Mouse (Mus musculus) gastrocnemius, adult 8-10 months (tissue): ENCODE measurements around the gene Gm45716. TPM values are rescaled to one million over a fixed set of nuclear protein-coding genes. Genes with fewer than 3 reads are reported as not detected.

Experiments
- DNase-seq, 2 experiments: peaks; one replicate each; pipeline ENCODE4 v3.0.0; 2022; ENCODE audit warnings: low spot score in 2 of 2
- total RNA-seq, 4 experiments: library from RNA; stranded (reverse); gene quantifications; 2 replicates each; pipeline ENCODE4 v1.2.4; 2022

Gm45716 gene
- total RNA-seq: 1 to 10 TPM; 1.7 to 3.3 (median 2.4) TPM

DNA sequence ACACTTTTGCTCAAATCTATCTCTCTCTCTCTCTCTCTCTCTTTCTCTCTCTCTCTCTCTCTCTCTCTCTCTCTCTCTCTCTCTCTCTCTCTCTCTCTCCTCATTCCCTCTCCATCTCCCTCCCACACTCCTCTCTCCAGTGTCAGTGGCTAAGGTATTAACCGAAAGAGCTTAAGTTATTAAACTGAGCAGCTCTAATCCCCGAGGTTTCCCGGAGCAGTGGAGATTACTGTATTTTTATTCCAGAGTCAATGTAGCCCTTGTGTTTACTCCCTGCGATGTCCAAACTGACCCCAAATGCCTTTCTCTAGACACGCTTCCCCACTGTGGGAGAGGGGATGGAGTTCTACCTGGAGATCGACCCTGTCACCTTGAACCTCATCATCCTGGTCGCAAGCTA, at the start of gene Gm45716:
TSS of gene Gm45716 (plus strand) at position 243 of the 400 bp plus-strand sequence.
- no peak for DNase-seq

- DNase-seq: peak; percentile 86 to 89
Observed at GRCm38 (mm10) chr11:90142393-90142792, 45.1 kb upstream of the Gm45716 start.

DNA sequence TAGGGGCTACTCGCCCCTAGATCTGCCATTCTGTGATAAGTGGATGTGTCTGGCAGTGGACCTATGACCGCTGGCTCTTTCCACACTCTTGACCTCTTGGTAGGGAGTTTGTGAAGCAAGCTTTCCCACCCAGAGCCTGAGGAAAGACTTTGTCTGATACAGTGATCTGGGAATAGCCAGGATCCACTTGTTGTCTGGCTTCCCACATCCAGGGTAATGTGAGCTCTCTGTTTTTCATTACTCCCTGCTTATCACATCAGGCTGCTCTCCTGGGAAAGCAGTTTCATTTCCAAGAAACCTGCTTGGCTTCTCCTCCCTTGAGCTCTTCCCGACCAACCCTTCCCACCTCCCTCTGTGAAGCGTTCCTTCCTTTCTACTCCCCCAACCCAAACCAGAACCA, 44.5 kb upstream of the Gm45716 start:
- DNase-seq: no peak

GRCm38 (mm10) chr11:90146086-90146860, 41.2 kb upstream of the Gm45716 start:
- peak in 1 of 2 experiments; percentile 34 for DNase-seq

DNA sequence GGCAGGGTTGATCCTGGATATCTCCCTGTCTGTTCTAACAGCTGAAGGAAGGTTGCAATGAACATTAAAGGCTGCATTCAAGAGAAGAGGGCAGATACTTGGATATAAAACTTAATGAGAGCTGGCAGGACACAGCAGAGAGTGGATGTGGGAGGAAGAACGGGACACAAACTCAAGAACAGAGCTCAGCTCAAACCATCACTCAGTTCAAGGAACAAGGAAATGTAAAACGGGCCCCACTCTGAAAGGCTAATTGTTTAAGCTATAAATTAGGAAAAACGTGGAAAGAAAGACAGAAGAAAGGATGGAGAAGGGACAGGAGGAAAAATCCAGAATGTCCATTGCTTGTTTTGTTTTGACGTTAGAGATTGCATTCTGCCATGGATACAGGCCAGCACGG, 32.4 kb upstream of the Gm45716 start:
- DNase-seq: no peak

GRCm38 (mm10) chr11:90155466-90155865, 32.0 kb upstream of the Gm45716 start:
- DNase-seq: no peak

GRCm38 (mm10) chr11:90167771-90168170, 19.7 kb upstream of the Gm45716 start:
- DNase-seq: no peak

DNA sequence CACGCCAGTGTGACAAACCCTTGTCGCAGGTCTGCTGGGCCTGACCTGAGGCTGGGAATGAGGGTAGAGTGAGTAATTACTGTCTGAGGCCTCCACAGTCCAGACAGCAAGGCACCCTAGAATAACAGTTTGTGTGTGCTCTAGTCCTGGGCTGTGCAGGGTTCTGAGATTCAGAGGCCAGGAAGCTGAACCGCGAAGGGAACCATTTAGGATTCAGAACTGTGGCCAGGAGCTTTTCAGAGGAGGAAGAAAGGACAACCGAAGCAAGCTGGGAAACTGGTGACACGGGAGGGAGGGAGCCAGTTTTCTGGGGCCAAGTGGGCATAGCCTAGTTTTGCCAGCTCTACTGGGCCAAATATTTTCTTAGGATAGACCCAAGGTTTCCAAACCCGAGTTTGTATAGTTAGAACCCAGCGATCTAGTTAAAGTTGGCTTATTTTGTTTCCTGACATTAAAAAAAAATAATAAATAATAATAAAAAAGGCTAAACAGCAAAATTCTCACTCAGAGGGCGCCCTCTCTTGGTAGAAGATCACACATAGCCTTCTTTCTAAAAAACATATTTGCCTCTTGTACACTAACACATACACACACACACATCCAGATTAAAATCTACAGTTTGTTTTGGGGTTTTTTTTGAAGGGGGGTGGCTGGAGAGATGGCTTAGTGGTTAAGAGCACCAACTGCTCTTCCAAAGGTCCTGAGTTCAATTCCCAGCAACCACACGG, 19.0 kb upstream of the Gm45716 start:
- no peak for DNase-seq

GRCm38 (mm10) chr11:90169200-90170013, 18.1 kb upstream of the Gm45716 start:
- DNase-seq: no peak

DNA sequence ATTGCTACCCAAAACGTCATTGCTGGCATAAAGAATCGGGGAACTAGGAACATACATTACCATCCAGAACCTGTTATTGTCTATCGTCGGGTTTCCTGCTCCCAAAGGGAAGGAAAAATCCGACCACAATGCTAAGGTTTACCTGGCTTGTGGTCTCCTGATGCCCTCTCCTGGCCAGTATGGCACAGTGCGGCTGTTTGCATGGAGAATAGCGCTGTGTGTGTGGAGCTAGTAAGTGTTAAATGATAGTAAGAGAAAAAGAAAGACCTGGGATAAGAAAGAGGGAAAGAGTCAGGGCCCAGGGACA, 17.5 kb upstream of the Gm45716 start:
- peak in 1 of 2 experiments; percentile 17 for DNase-seq

- DNase-seq: no peak
Observed at GRCm38 (mm10) chr11:90172331-90172730, 15.2 kb upstream of the Gm45716 start.

DNA sequence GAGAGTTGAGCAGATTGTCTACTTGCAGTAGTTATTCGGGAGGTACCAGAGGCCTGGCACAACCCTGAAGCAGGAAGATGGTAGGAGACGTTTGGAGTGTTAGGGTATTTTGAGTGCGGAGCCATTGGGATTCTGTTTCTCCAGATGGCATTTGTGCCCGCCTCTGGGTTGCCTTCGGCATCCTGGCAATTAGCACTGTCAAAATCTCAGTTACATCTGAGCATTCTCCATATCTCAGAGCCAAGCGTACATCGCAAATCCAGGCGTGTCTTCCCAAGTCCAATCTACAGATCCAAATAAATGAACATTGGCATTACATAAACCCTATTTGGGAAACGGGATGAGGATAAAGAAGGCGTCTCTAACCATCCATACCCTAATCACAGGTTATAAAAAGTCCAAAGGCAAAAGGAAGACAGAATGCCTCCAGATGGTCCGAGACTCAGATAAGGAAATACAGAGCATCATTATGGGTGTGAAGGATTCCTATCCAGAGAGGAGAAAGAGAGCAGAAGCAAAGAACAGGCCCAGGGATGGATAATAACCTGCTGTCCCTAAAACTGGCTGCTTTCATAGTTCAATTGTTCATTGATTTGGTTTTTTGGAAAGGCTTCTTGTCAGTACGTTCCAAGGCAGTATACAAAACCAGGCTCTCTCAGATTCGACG, 11.7 kb upstream of the Gm45716 start:
- no peak for DNase-seq

DNA sequence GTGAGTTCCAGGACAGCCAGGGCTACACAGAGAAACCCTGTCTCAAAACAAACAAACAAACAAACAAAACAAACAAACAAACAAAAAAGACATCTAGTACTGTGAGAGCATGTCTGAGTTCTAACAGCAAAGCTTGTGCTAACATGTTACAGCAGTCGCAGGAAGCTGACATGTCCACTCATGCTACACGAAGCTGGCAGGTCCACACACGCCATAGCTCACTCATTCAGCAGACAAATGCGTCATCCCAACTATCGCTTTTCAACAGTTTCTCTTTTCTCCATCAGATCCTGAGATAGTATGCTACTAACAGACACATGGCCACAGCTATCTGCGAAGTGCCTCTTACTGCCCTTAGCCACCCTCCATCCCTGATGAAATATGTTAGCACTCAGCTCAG, 10.1 kb upstream of the Gm45716 start:
- DNase-seq: no peak

DNA sequence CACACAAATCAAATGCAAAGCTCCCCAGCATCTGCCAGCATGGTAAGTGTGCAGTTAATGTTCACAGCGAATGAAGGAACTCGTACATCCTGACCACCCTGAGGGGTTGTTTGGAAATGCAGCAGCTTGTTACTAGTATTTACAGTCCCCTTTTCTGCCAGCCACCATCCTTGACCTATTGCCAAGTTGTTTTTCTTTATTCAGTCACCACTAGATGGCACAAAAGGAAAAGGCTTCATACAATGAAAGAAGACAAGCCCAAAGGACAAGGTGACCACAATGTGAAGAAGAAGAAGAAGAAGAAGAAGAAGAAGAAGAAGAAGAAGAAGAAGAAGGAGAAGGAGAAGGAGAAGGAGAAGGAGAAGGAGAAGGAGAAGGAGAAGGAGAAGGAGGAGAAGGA, 4.1 kb upstream of the Gm45716 start:
- DNase-seq: no peak

DNA sequence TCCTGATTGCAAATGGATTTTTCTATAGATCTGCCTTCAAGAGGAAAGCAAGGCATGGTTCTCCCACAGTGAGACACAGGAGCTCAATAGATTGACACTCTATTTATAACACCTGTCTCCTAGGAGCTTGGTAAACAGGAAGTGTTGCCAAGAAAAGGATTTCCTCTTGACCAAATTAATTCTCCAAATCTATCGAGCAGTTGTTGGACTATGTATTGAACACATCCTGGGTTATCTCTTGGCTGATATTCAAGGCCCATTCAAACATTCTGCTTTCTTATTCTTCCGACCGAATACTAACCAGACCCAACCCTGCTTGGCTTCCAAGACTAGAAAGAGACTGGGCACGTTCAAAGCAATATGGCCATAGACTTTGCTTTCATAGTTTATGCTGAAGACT, 2.7 kb upstream of the Gm45716 start:
- DNase-seq: no peak

DNA sequence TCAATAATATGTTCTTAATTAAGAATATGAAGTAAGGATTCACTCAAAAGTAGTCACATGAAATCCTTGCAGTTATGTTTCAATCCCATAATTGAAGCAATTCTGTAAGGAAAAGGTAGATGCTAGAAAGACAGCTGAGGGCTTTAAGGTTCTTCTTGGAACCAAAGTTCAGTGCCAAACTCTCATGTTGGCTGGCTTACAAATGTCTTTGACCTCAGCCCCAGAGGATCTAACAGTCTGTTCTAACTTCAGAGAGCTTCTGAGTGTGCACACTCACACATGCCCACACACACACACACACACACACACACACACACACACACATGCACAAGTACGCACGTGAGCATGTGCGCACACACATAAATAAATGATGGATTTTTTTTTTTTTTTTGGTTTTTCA, 2.7 kb downstream of the Gm45716 start:
- no peak for DNase-seq

- no peak for DNase-seq
Observed at GRCm38 (mm10) chr11:90194946-90195345, 7.5 kb downstream of the Gm45716 start.

DNA sequence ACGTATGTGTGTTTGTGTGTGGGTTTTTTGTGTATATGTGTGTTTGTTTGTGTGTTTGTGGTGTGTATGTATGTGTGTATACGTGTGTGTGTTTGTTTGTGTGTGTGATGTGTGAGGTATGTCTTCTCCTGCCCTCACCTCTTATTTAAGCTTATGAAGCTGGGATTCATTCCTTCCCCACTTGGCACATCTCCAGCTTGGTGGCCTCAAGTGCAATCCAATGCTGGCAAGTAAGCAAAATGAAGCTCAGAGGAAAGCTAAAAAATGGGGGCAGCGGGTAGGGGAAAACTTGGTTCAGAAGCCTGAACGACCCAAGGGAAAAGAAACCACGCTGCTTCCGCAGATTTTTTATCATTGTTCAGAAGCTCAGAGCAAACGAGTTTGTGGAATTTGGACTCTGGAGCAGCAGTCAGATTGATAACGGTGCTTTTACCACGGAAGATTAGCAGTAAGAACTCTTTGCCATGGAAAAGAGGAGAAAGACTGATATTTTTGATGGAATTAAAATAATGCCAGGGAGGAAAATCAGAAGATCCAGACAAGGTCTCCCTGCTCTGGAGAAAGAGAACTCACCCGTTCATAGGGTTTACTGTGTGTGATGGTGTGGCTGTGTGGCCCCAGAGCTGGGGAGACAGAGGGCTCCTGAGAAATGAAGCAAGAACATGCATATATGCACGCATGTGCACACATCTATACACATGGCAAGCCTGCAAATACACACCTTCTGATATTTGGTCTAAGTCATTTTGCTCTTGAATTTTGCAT, 8.5 kb downstream of the Gm45716 start:
- DNase-seq: no peak

DNA sequence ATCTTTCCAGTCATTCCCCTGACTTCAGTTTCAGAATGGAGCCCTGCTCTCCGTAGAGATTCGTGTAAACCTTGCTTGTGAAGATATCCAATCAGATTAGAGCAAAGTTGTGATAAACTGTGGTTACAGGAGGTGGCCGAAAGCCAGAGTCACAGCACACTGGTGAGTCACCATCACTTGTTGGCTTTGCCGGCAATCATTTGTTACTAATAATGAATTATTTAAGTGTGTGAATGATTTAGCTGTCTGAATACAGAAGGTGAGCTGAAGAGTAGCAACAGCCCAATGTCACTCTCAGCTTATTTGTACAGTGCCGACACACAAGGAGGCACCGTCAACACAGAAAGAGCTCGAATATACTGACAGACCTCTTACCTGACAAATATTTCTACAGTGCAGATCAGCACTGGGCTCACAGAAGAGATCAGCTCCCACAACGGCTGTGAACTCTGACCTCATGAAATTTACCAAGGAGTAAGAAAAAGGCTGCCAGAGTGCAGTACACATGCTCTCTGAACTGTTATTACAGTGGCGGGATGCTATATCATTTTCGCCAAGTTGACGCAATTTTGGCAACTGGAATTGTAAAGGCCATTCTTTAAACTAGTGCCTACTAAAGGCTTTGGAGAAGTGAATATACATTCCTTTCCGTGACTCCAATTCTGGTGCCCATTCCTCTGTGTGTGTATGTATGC, 9.2 kb downstream of the Gm45716 start:
- no peak for DNase-seq

- DNase-seq: no peak
Observed at GRCm38 (mm10) chr11:90198048-90198447, 10.6 kb downstream of the Gm45716 start.
